In genomic region chr8:11807361-11807760, GRCm38 (mm10) we compare ENCODE assay signal across 33 mouse cellular contexts. TPM values are rescaled to one million over a fixed set of nuclear protein-coding genes. Genes with fewer than 3 reads are reported as not detected.
DNase-seq lines count a peak whose midpoint lies in the region; ATAC-seq and TF ChIP-seq lines count a peak whose summit lies in the region.
"Had no signal": no experiment of that assay in that cellular context is flagged by ENCODE, and none has a peak within 500 bp of the region (broad histone marks: within the 10 kb centered on the region; RNA-seq: fewer than 3 reads in every experiment).

No protein-coding gene starts in this region.

- DNase-seq in gastrocnemius, adult 18-20 months (ENCODE audit: low spot score), result peak; percentile 36
- no peak for DNase-seq in gastrocnemius, postnatal 25 days
- no peak for DNase-seq in heart, postnatal 4 days
- DNase-seq in heart, postnatal 0 days (ENCODE audit: low spot score), result no peak
- DNase-seq in heart, adult 8-10 months (ENCODE audit: low spot score), result no peak
- DNase-seq in skeletal muscle tissue, adult 2 months (ENCODE audit: low read depth, low spot score), result peak; percentile 64
- DNase-seq: adrenal gland, adult 2 months; adrenal gland, postnatal 14 days; B cell, adult 2 months; cerebellum, adult 11-12 months; cerebellum, adult 8-10 months; cerebellum, postnatal 10 days; cerebellum, postnatal 36 days; embryo, embryonic 11 days; gastrocnemius, postnatal 10 days; heart, adult 2 months; kidney, adult 18-20 months; kidney, adult 9 months had no signal

- H3K36me3 ChIP-seq in heart, embryonic 13.5 days, result peaks cover 99% of the 10 kb centered on the region
- peaks cover 98% of the 10 kb centered on the region for H3K36me3 ChIP-seq in heart, postnatal 0 days (replicated peaks; ENCODE audit: control insufficient read depth, insufficient read depth, low read length)

- 67% methylated on average over 3 of the region's 3 CpGs for WGBS in heart, embryonic 13.5 days
- WGBS in heart, postnatal 0 days, result 73% methylated on average over 3 of the region's 3 CpGs

- H3K4me1 ChIP-seq in heart, embryonic 13.5 days, result peaks cover 26% of the 10 kb centered on the region
- H3K4me1 ChIP-seq in heart, postnatal 0 days (ENCODE audit: control insufficient read depth, insufficient read depth), result no peaks in the 10 kb centered on the region; the same call in 1 of the 2 replicates
- H3K4me1 ChIP-seq: embryonic facial prominence, embryonic 10.5 days; embryonic facial prominence, embryonic 13.5 days; forebrain, embryonic 12.5 days had no signal

- no peak for TF ChIP-seq EP300 in heart, postnatal 0 days (IDR thresholded peaks at IDR 0.05; ENCODE audit: low read depth)

- no peak for ATAC-seq in heart, embryonic 13.5 days (ENCODE audit: extremely low read depth, insufficient number of reproducible peaks, low FRiP score, low TSS enrichment)
- ATAC-seq in heart, postnatal 0 days (ENCODE audit: insufficient read depth, low read depth), result peak; percentile 23; the same call in 1 of the 2 replicates
- ATAC-seq: forebrain, embryonic 15.5 days; hindbrain, postnatal 0 days; inflammation-experienced regulatory T-cells, adult 6 months; intestine, embryonic 16.5 days had no signal

- H3K4me2 ChIP-seq in heart, embryonic 13.5 days, result no peak overlapping the region
- no peak overlapping the region for H3K4me2 ChIP-seq in heart, postnatal 0 days (ENCODE audit: low read depth, low read length)
- H3K4me2 ChIP-seq: embryonic facial prominence, embryonic 13.5 days; forebrain, embryonic 12.5 days; forebrain, embryonic 15.5 days; heart, embryonic 15.5 days; hindbrain, embryonic 14.5 days had no signal

- no peak for TF ChIP-seq CTCF in heart, postnatal 0 days (IDR thresholded peaks at IDR 0.05; ENCODE audit: low read depth)

- H3K27ac ChIP-seq in heart, embryonic 13.5 days (replicated peaks), result peak overlapping the region; percentile 49
- no peak overlapping the region for H3K27ac ChIP-seq in heart, postnatal 0 days (ENCODE audit: low read depth)
- H3K27ac ChIP-seq: embryonic facial prominence, embryonic 10.5 days; embryonic facial prominence, embryonic 13.5 days; forebrain, embryonic 12.5 days; forebrain, embryonic 15.5 days; heart, adult 2 months; heart, embryonic 15.5 days; hindbrain, embryonic 14.5 days; hindbrain, postnatal 0 days had no signal

- H3K27me3 ChIP-seq in heart, embryonic 13.5 days (replicated peaks), result no peaks in the 10 kb centered on the region
- H3K27me3 ChIP-seq in heart, postnatal 0 days (ENCODE audit: control insufficient read depth, insufficient read depth, low read length), result no peaks in the 10 kb centered on the region
- H3K27me3 ChIP-seq: CH12.LX; embryonic facial prominence, embryonic 13.5 days; forebrain, embryonic 12.5 days; forebrain, embryonic 15.5 days; heart, embryonic 15.5 days had no signal

- no peak overlapping the region for H3K9ac ChIP-seq in heart, embryonic 13.5 days
- H3K9ac ChIP-seq in heart, postnatal 0 days (replicated peaks; ENCODE audit: low read depth, low read length), result no peak overlapping the region
- H3K9ac ChIP-seq: embryonic facial prominence, embryonic 13.5 days; forebrain, embryonic 12.5 days; forebrain, embryonic 15.5 days; heart, embryonic 15.5 days; hindbrain, embryonic 14.5 days had no signal

- H3K9me3 ChIP-seq in heart, embryonic 13.5 days, result no peaks in the 10 kb centered on the region
- no peaks in the 10 kb centered on the region for H3K9me3 ChIP-seq in heart, postnatal 0 days (replicated peaks; ENCODE audit: control insufficient read depth, low read length)
- H3K9me3 ChIP-seq: embryonic facial prominence, embryonic 10.5 days; embryonic facial prominence, embryonic 13.5 days; forebrain, embryonic 12.5 days; forebrain, embryonic 15.5 days; G1E; heart, embryonic 15.5 days had no signal

- no peak overlapping the region for H3K4me3 ChIP-seq in heart, embryonic 13.5 days
- no peak overlapping the region for H3K4me3 ChIP-seq in heart, postnatal 0 days (ENCODE audit: low read depth, low read length)
- H3K4me3 ChIP-seq: embryonic facial prominence, embryonic 10.5 days; embryonic facial prominence, embryonic 13.5 days; erythroblast, embryonic 14.5 days; forebrain, embryonic 12.5 days; forebrain, embryonic 15.5 days; heart, adult 2 months; heart, embryonic 15.5 days had no signal

RNA-seq across cellular contexts. Expression of gene Tex29, which starts 32.9 kb away (rescaled TPM):
- not detected for total RNA-seq in gastrocnemius, adult 18-20 months (2021)
- total RNA-seq in gastrocnemius, postnatal 25 days (2021), result not detected
- 0.48 and 0.51 TPM in 2 replicates for polyA plus RNA-seq in heart, embryonic 13.5 days (2015; fragmentation: Nextera tagmentation; extraction: Ambion mirVana)
- not detected for total RNA-seq in heart, postnatal 4 days (2021)
- not detected in 2 replicates for total RNA-seq in heart, postnatal 0 days (2014; rRNA removed; ENCODE audit: low replicate concordance)
- 0.99 and 1.3 TPM in 2 replicates for polyA plus RNA-seq in heart, postnatal 0 days (2015; fragmentation: Nextera tagmentation; extraction: Ambion mirVana)
- not detected for total RNA-seq in heart, adult 8-10 months (2022)
- total RNA-seq: adrenal gland, adult 2 months; adrenal gland, postnatal 14 days; adrenal gland, postnatal 4 days; CH12.LX; G1E; gastrocnemius, postnatal 10 days; heart, adult 2 months; hindbrain, postnatal 0 days had no signal
- polyA plus RNA-seq: cortical plate, adult 2 months; embryonic facial prominence, embryonic 10.5 days; embryonic facial prominence, embryonic 13.5 days; erythroblast, embryonic 14.5 days; forebrain, embryonic 12.5 days; heart, adult 2 months; inflammation-experienced regulatory T-cells, adult 6 months; intestine, embryonic 16.5 days had no signal

Comparison
In these comparisons a context has a peak if more than half of its experiments do, and no peak if none do; other contexts are left out.
1. DNase-seq: peak in gastrocnemius, adult 18-20 months (single experiment) and skeletal muscle tissue, adult 2 months (single experiment); none in gastrocnemius, postnatal 25 days (single experiment), heart, postnatal 4 days (single experiment), heart, postnatal 0 days (single experiment) and heart, adult 8-10 months (single experiment).